Mouse (Mus musculus) liver, adult 2 months (tissue): ENCODE results near the gene Kif5c. TPM values are rescaled to one million over a fixed set of nuclear protein-coding genes. Genes with fewer than 3 reads are reported as not detected.

Source experiments
- DNase-seq: peaks from one replicate; pipeline ENCODE4 v3.0.0-alpha.2; 2011; ENCODE audit warnings: low read depth, low spot score; ENCODE audit errors: extremely low read depth
- H3K27ac ChIP-seq: fragments of 200-500 bp; replicated peaks from 2 replicates; pipeline ENCODE4 v1.5.1; 2012; ENCODE audit warnings: low read depth, mild to moderate bottlenecking, control low read depth, inconsistent platforms, low read length; ENCODE audit not compliant: insufficient read depth
- H3K27me3 ChIP-seq: fragments of 200-500 bp; 2 replicates; pipeline ENCODE4 v1.6.1; 2012; ENCODE audit warnings: mild to moderate bottlenecking, moderate library complexity, low read length, inconsistent platforms; ENCODE audit not compliant: control insufficient read depth, insufficient read depth
- H3K36me3 ChIP-seq: fragments of 200-500 bp; 2 replicates; pipeline ENCODE4 v1.6.1; 2012; ENCODE audit warnings: low read length, inconsistent platforms; ENCODE audit not compliant: control insufficient read depth, insufficient read depth
- H3K4me1 ChIP-seq: fragments of 200-500 bp; 2 replicates; pipeline ENCODE4 v1.6.1; 2011; ENCODE audit warnings: low read length; ENCODE audit not compliant: control insufficient read depth, insufficient read depth
- H3K4me3 ChIP-seq: fragments of 200-500 bp; 2 replicates; pipeline ENCODE4 v1.5.1; 2011; ENCODE audit warnings: low read depth, mild to moderate bottlenecking, control low read depth, low read length, moderate library complexity; ENCODE audit not compliant: insufficient read depth
- H3K79me2 ChIP-seq: fragments of 200-500 bp; 2 replicates; pipeline ENCODE4 v1.6.1; 2012; ENCODE audit warnings: inconsistent platforms, mild to moderate bottlenecking, low read length, moderate library complexity; ENCODE audit not compliant: control insufficient read depth, insufficient read depth
- H3K9ac ChIP-seq: fragments of 200-500 bp; 2 replicates; pipeline ENCODE4 v1.6.1; 2012; ENCODE audit warnings: low read depth, mild to moderate bottlenecking, control low read depth, inconsistent platforms, low read length
- CTCF ChIP-seq: fragments of 200-500 bp; IDR thresholded peaks from 2 replicates; pipeline ENCODE4 v1.5.1; 2011; ENCODE audit warnings: low read depth, low read length, control low read depth
- POLR2A ChIP-seq: fragments of 200-500 bp; IDR thresholded peaks from 2 replicates; pipeline ENCODE4 v1.6.1; 2011; ENCODE audit warnings: low read length, control low read depth; ENCODE audit not compliant: insufficient read depth; ENCODE audit errors: extremely low read depth
- WGBS: fragments of 180-500 bp; shearing (Covaris S2); methylation state at CpG from one replicate; pipeline ENCODE4 v1.1.7; 2018; 5-methylcytosine and 5-hydroxymethylcytosine counted together
- polyA plus RNA-seq: library from polyadenylated mRNA; depleted of rRNA; stranded (reverse); fragments of >200 nt; gene quantifications from 2 replicates; pipeline ENCODE4 v1.2.3, GENCODE M21; 2012
- total RNA-seq: library from RNA; depleted of rRNA; stranded (reverse); fragments of >200 nt; gene quantifications from 2 replicates; pipeline ENCODE4 v1.2.3, GENCODE M21; 2014

Kif5c gene
- total and polyA plus RNA-seq, 2 experiments: under 0.01 TPM; not detected in 1

DNA sequence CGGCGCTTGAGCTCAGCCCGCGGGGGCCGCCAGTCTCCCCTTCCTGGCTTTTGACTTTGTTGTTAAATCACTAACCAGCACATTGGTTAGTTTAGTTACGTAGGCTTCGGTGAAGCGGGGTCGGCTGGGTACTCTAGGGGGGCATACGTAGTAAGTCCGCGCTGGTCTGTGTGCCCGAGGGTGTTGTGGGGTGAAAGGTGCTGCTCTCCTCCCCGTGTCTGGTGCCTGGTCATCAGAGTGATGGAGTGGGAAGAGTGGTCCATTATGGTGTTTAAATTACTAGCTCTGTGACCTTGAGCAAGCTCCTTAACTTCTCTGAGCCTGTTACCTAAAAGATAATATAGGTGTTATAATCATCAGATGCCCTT is 168.9 kb downstream of the Kif5c start:
- TF ChIP-seq POLR2A: no peak
- no peak for TF ChIP-seq CTCF
- H3K4me3 ChIP-seq: no peak overlapping the region
- no peak overlapping the region for H3K27ac ChIP-seq
- H3K27me3 ChIP-seq: peaks cover 10% of the 10 kb centered on the region
- no peaks in the 10 kb centered on the region for H3K4me1 ChIP-seq
- no peaks in the 10 kb centered on the region for H3K36me3 ChIP-seq
- H3K79me2 ChIP-seq: no peaks in the 10 kb centered on the region
- no peak for DNase-seq
- no peak overlapping the region for H3K9ac ChIP-seq
- 5% methylated on average over 14 of the region's 14 CpGs for WGBS

DNA sequence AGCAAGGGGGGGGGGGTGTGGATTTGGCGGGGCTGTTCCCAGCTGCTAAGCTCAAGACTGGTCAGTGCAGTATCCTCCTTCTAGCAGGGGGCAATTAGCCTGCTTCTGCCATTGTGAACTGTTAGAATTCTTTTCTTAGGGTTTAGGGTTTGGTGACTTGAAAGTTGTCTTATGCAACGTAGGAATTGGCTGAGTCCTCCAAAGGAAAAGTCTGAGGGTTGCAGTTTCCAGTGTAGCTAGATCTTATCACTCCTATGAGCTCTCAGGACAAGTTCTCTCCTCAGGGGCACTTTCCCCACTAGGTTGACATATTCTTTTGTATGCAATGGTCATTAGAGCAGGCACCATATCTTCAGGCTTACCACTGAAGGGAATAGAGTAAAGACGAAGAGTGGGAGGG is 169.5 kb downstream of the Kif5c start:
- no peak for DNase-seq
- TF ChIP-seq CTCF (no peak), POLR2A (no peak)
- no peak overlapping the region for H3K27ac ChIP-seq
- no peaks in the 10 kb centered on the region for H3K36me3 ChIP-seq
- H3K27me3 ChIP-seq: peaks cover 10% of the 10 kb centered on the region
- no peaks in the 10 kb centered on the region for H3K79me2 ChIP-seq
- no peak overlapping the region for H3K9ac ChIP-seq
- WGBS: 12% methylated on average over 3 of the region's 3 CpGs
- no peak overlapping the region for H3K4me3 ChIP-seq
- no peaks in the 10 kb centered on the region for H3K4me1 ChIP-seq

DNA sequence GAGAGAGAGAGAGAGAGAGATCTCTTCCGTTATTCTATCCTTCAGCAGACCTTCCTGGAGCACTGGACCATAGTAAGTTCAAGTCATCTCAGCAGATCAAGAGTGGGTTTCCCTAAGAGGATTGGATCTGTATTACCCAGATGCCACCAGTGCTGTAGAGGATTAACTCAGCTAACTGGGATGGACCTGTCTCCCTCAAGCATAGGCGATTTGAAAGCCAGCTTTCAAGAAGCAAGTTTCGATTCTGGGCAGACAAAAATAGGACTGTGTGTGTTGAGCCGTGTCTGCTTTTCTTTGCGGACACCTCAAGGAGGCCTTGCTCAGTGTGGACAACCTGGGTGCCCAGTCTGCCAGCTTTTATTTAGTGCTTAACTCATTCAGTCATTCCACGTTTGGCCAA is 170.0 kb downstream of the Kif5c start:
- no peak for TF ChIP-seq POLR2A
- TF ChIP-seq CTCF: no peak
- H3K4me3 ChIP-seq: no peak overlapping the region
- WGBS: 68% methylated on average over 6 of the region's 6 CpGs
- no peak overlapping the region for H3K9ac ChIP-seq
- no peaks in the 10 kb centered on the region for H3K4me1 ChIP-seq
- H3K27me3 ChIP-seq: peaks cover 10% of the 10 kb centered on the region
- no peak overlapping the region for H3K27ac ChIP-seq
- no peaks in the 10 kb centered on the region for H3K79me2 ChIP-seq
- no peak for DNase-seq
- H3K36me3 ChIP-seq: no peaks in the 10 kb centered on the region

DNA sequence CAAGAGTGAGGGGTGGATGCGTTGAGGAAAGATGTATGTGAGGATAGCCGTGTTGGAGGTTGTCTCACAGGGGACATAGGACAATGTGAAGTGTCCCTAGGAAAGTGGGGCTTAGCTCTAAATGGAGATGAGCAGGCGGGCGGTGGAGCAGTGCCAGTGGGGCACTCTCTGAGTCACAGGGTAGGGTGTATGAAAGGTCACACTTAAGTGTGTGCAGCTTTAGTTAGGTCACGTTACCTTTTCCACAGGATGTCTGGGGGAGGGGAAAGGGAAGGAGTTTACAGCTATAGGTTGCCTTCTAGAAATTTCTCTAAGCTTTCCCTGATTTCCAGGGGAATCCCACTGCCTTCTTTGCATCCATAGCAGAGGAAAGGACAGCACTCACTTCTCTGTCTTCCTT is 170.4 kb downstream of the Kif5c start:
- no peaks in the 10 kb centered on the region for H3K36me3 ChIP-seq
- no peaks in the 10 kb centered on the region for H3K4me1 ChIP-seq
- peaks cover 10% of the 10 kb centered on the region for H3K27me3 ChIP-seq
- WGBS: 73% methylated on average over 5 of the region's 5 CpGs
- H3K79me2 ChIP-seq: no peaks in the 10 kb centered on the region
- no peak overlapping the region for H3K27ac ChIP-seq
- TF ChIP-seq POLR2A: no peak
- no peak for DNase-seq
- H3K9ac ChIP-seq: no peak overlapping the region
- no peak overlapping the region for H3K4me3 ChIP-seq

DNA sequence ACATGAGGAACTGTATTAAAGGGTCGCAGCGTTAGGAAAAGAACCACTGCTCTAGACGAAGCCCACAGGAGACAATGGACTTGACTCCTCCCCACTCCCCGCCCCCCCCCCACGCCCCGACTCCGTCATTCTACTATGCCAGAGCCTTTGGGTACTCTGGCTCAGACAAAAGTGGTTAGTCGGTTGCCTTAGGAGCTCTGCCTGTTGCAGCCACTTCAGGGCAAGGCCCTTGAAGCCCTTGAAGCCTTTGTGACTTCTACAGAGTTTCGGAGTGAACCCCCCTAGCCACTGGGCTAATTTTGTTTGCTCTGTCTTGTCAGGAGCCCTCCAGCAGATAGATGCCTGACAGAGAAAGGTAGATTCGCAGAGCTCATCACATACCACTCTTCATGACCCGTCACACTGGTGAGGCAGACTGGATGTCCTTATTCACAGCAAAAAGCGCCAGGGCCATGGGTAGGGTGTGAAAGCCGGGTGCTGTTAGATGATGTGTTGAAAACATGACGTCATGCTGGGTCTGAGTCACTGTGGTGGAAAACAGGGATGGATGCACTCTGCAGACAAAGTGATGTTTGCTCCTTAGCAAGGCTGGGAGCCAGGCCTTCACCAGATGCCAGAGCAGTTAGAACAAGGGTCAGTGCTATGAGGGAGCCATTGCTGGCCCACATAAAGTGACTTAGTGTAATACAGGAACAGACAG is 178.5 kb downstream of the Kif5c start:
- no peaks in the 10 kb centered on the region for H3K36me3 ChIP-seq
- H3K4me3 ChIP-seq: no peak overlapping the region
- no peaks in the 10 kb centered on the region for H3K27me3 ChIP-seq
- H3K4me1 ChIP-seq: no peaks in the 10 kb centered on the region
- H3K9ac ChIP-seq: no peak overlapping the region
- no peak for TF ChIP-seq CTCF
- TF ChIP-seq POLR2A: no peak
- no peak for DNase-seq
- no peaks in the 10 kb centered on the region for H3K79me2 ChIP-seq
- 46% methylated on average over 14 of the region's 14 CpGs for WGBS
- no peak overlapping the region for H3K27ac ChIP-seq

DNA sequence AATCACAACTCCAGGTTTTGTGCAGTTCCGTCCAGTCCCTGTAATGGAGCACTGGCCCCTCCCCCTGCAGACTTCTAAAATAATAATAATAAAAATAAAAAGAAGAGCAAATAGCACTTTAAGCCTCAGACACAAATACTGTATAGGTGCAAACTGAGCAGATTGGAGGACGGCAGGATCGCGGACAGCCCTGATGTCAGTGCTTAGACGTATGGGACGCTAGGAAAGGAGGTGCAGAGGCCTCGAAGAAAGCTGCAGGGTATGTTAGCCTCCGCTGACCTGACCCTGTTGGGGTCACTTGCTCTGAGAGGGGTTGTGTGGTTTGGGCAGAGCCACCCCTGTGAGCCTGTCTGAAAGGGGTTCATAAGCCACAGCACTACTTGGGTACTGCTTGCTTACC is 185.3 kb downstream of the Kif5c start:
- TF ChIP-seq CTCF: no peak
- H3K36me3 ChIP-seq: no peaks in the 10 kb centered on the region
- H3K4me3 ChIP-seq: no peak overlapping the region
- no peaks in the 10 kb centered on the region for H3K4me1 ChIP-seq
- no peak overlapping the region for H3K9ac ChIP-seq
- H3K27ac ChIP-seq: no peak overlapping the region
- H3K79me2 ChIP-seq: no peaks in the 10 kb centered on the region
- no peak for DNase-seq
- no peaks in the 10 kb centered on the region for H3K27me3 ChIP-seq
- 68% methylated on average over 8 of the region's 8 CpGs for WGBS
